Mouse (Mus musculus) adrenal gland, postnatal 4 days (tissue): ENCODE results near the gene Gm20388. TPM values are rescaled to one million over a fixed set of nuclear protein-coding genes. Genes with fewer than 3 reads are reported as not detected.

Source experiments
- DNase-seq, 2 experiments: peaks; one replicate each; pipeline ENCODE4 v3.0.0; 2021 to 2022; ENCODE audit warnings: low spot score in 2 of 2, mixed read lengths in 2 of 2
- total RNA-seq, 2 experiments: library from RNA; stranded (reverse); gene quantifications; 2 replicates each; pipeline ENCODE4 v1.2.3; 2021

Gm20388 gene
- total RNA-seq, 2 experiments from 2014 or later, result 8.8 TPM; not detected in 1

DNA sequence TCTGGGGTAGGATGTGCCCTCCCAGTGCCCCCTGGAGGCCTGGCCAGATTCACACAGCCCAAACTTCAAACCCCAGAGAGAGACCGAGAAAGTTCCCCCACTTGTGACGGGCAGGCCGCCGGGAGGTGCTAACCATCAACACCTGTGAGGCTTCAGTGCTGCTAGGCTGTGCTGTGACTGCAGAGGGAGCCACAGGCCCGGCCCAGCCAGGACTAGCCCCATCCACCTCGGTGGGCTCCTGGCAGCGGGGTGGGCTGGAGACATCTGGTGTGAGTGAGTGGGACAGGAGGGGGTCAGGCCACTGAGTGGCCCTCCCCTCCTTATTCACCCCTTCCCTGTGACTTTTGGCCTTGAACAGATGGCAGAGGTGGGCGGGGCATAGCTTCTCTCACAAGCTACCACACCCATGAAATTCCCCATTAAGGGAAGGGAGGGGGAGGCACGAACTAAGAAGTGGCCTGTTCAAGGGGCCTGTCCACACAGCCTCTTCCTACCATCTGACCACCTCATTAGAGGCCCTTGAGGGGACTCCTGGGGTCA is 497.1 kb downstream of the Gm20388 start:
- DNase-seq, result no peak

- no peak for DNase-seq
These were observed 497.9 kb downstream of the Gm20388 start for GRCm38 (mm10) chr8:120408241-120409215.

- DNase-seq, result no peak
These were observed 498.9 kb downstream of the Gm20388 start for GRCm38 (mm10) chr8:120409371-120410013.

DNA sequence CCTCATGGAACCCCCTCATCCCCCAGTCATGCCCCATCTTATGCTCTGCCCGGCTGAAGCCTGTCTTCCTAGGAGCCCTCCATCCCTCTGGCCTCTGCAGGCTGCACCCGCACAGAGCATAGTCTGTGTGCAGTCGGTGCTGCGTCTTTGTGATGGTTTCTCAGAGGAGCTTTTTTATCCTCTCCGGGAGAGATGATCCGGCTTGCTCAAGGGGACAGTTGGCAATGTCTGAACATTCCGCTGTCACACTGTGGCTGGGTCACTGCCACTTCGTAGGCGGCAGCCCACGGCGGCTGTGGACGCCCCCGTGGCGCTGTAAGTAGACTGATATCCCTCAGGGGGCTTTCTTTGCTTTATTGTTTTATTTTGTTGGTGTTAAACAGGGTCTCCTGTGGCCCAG is 500.4 kb downstream of the Gm20388 start:
- no peak for DNase-seq

- no peak for DNase-seq
These were observed 501.2 kb downstream of the Gm20388 start for GRCm38 (mm10) chr8:120411862-120412261.

DNA sequence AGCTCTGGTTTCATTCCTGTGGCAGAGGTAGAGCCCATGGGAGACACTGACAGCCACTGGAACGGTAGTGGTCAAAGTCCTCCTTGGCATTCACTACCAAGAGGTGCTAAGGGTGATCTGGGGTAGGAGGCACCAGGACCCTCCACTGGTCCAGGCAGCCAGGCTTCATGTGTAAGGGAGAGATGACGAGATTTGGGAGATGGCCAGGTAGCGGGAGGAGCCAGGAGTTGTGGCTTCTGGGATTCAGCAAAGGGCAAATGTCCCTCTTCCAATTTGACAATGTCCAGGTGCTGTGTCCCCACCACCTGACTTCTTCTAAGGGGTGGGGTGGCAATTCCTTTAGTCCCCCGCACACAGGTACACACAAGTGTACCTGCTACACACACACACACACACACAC is 501.7 kb downstream of the Gm20388 start:
- no peak for DNase-seq

GRCm38 (mm10) chr8:120412911-120413625 is 502.4 kb downstream of the Gm20388 start:
- DNase-seq, result no peak

DNA sequence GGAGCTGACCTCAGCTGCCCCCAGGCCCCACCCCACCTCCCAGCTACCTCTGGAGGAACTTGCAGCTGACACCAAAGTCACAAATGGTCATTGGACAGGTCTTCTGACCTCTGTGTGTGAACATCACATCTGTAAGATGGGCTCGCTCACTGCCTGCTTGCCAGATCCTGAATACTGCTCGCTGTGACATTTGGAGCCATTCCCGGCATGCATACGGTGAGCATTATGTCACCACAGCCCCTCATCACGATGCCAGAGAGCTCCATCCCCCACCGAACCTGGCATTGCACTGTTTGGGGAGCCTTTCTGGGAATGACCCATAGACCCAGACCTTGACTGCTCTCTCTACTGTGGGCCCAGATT is 503.0 kb downstream of the Gm20388 start:
- DNase-seq, result no peak

- no peak for DNase-seq
These were observed 503.6 kb downstream of the Gm20388 start for GRCm38 (mm10) chr8:120414216-120414615.

GRCm38 (mm10) chr8:120415474-120415873 is 504.8 kb downstream of the Gm20388 start:
- no peak for DNase-seq

- no peak for DNase-seq
These were observed 505.5 kb downstream of the Gm20388 start for GRCm38 (mm10) chr8:120416173-120416521.

DNA sequence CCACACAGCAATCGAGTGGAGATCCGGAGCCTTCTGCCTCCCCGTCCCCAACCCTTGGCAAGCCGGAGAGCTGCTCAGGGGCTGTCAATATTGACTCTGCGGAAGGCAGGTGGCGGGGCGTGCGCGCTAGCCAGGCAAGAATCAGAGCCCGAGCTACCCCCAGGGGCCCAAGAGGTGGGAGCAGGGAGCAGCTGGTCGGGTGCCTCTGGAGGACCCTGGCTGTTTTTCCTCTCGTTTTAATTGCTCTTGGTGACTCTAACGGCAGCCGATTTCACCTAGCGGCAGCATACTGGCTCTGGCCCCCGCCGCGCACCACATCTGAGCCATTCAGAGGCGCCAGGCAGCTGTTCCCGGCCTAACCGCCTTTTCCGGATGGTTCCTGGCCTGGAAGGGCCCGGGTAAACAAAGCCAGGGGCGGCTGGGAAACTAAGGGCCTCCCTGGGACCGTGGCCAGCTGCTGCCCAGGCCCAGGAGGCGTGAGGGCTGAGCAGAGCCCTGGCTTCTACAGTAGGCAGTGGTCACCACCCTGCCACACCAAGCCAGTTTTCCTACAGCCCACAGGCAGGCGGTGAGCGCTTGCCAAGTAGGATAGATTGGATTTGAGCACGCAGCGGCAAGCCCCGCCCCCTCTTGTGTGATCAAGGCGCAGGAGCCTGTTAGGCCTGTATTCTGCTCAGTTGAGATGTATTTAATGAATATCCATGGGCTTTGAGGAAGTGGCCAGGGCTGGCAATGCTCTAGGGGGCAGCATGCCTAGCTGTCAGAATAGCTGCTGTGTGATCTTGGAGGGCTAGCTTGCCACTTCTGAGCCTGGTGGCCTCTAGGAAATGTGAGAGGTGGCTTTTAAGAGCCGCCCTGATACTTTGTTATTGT is 506.1 kb downstream of the Gm20388 start:
- DNase-seq, result no peak

DNA sequence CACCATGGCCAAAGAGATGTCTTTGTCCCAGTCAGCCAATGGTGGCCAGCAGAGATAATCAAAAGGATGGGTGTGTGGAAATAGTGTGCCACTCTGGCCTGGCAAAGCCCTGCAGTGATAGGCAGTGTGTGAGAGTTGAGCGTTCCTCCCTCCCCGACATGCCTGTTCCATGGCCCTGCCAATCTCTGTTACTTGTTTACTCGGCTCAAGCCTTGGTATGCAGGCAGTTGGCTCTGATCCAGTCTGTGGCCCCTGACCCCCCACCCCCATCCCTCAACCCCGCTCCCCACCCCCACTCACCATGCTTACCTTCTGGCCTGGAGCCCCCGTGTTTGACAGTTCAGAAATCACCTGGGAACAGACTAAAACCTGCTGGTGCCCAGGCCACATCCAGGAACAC is 507.5 kb downstream of the Gm20388 start:
- no peak for DNase-seq

GRCm38 (mm10) chr8:120419675-120420074 is 509.0 kb downstream of the Gm20388 start:
- no peak for DNase-seq

DNA sequence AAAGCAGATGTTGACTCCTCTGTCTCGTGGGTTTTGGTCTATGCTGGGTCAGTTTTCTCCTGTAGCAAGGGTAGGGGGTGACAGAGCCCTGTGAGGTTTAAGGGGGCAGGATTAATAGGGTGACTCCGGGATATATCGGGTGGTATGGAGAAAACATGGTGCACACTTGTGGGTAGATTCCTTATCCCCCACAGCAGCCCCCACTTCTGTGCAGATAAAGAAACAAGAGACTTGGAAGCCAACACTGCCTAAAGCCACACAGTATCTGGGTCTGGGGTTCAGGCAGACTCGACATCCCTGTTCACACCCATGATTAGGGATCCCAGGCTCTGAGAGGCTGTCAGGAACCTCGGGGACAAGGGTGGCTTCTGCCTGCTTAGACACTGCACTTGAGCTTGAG is 509.6 kb downstream of the Gm20388 start:
- DNase-seq, result no peak

DNA sequence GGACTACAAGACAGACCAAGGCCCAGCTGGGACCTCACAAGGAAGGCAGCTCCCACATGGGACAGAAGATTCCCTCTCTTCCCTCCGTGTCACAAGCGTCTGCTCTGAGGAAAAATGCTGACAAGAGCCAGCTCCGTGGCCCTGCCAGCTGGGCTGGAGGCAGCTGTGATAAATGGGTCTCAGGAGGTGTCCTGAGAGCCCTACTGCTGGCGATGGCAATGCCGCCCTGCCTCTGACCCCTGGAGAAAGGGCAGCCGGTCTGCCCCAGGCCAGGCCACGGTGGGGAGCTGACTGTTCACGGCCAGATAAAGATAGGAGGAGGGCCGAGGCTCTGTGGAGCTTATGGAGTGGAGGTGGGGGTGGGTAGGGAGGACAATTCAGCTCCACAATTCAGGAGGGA is 511.0 kb downstream of the Gm20388 start:
- no peak for DNase-seq

GRCm38 (mm10) chr8:120422236-120422635 is 511.6 kb downstream of the Gm20388 start:
- no peak for DNase-seq

DNA sequence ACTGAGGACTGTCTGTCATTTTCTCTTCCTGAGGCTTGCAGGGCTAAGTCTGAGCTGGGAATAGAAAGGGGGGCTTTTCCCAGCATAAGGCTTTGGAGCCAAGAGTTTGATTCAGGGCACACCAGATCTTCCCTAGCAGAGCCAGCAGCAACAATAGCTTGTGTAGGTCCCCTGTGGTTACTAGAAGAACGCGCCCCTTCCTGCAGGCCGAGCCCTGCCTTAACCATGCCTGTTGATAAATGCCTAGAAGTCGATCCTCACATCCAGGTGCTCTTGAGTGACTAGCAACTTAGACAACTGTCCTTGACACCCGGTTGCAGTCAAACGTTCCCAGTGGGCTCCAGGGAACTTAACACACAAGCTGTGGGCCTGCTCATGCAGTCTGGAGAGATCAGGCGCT is 512.9 kb downstream of the Gm20388 start:
- DNase-seq, result no peak

GRCm38 (mm10) chr8:120424829-120425198 is 514.2 kb downstream of the Gm20388 start:
- DNase-seq, result no peak

DNA sequence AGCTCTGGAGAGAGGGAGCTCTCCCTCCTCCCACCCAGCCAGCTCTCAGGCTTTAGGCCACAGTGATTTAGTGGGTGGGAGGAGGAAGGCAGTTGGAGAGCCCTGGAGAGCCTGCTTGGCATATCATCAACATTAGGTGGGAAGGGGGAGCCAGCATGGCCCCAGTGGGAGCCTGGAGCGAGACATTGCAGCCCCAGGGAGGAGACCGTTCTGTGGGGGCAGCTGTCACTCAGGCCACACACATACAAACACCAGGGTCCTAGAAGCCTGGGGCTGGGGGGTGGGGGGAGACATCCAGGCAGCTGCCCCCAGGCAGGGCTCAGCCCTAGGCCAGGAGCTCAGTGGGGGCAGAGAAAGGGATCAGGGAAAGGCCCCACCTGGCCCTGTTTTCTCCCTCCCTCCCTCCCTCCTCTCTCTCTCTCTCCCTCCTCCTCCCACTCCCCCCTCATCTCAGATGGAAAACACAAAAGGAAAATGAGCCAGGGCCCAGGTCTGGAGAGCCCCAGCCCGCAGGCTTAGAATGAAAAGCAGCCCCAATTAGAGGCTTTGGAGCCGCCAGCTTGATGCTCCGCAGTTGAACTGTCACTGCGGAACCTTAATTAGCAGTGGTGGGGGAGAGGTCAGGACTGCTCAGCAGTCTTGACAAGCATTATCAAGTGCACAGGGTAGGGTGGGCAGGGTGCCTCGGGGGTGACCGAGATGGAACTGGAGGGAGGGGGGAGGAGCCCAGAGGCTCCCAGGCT is 514.7 kb downstream of the Gm20388 start:
- no peak for DNase-seq
